Mouse (Mus musculus): ENCODE measurements around the gene Mrpl51. TPM values are rescaled to one million over a fixed set of nuclear protein-coding genes. Genes with fewer than 3 reads are reported as not detected.

Mrpl51 gene
- polyA plus RNA-seq, 1 experiment from 2014 or later: 284 TPM

DNA sequence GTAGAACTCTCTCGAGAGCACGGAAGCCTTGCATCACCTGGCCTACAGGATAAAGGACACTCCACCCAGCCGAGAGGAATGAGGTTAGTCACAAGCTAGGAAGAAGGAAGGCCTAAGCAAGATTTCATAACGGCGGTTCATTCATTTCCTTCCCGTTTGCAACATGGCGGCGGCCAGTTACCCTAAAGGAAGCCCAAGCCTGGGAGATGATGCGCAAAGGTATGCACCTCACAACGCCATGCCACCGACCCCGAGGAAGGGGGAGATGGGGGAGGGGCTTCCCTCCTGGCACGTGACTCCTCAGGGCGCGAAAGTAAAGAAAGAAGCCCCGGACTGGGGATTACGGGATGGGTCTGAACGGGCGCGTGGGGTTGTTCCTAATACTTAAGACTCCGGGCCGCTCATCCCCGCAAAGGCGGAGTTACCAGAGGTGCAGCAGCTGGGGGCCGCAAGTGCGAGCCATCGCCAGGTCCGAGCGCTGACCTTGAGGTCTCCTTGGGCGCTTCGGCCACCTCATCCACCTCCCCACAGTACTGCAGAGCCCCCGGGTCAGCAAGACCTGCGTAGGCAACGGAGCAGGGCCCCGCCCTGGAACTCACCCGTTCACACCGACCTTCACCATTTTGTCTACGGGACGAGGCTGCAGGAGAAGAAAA is 26.8 kb upstream of the Mrpl51 start:
- peaks cover 6% of the 10 kb centered on the region for H3K36me3 ChIP-seq (ENCODE audit: control insufficient read depth, insufficient read depth, low read length)
- peak; percentile 2 for ATAC-seq
- H3K9ac ChIP-seq (ENCODE audit: low read depth, low read length): peak overlapping the region; percentile 98
- H3K4me3 ChIP-seq (ENCODE audit: low read length): peak overlapping the region; percentile 91
- no peaks in the 10 kb centered on the region for H3K27me3 ChIP-seq (replicated peaks; ENCODE audit: control insufficient read depth, insufficient read depth, low read length)
- H3K4me2 ChIP-seq (ENCODE audit: low read depth, low read length): peak overlapping the region; percentile 83
- peak overlapping the region; percentile 94 for H3K27ac ChIP-seq (ENCODE audit: low read length)
- no peaks in the 10 kb centered on the region for H3K9me3 ChIP-seq (ENCODE audit: control insufficient read depth, low read length)
- H3K4me1 ChIP-seq (ENCODE audit: control insufficient read depth, insufficient read depth, low read length): peaks cover 38% of the 10 kb centered on the region
- WGBS: under 1% methylated on average over 39 of the region's 39 CpGs

GRCm38 (mm10) chr6:125165328-125165891 is 26.2 kb upstream of the Mrpl51 start:
- WGBS: under 1% methylated on average over 36 of the region's 36 CpGs
- Histone ChIP-seq H3K4me1 (ENCODE audit: control insufficient read depth, insufficient read depth, low read length) (peaks cover 38% of the 10 kb centered on the region), H3K4me3 (ENCODE audit: low read length) (peak overlapping the region; percentile 91), H3K9me3 (ENCODE audit: control insufficient read depth, low read length) (no peaks in the 10 kb centered on the region), H3K27ac (ENCODE audit: low read length) (peak overlapping the region; percentile 99), H3K9ac (ENCODE audit: low read depth, low read length) (peak overlapping the region; percentile 98), H3K27me3 (replicated peaks; ENCODE audit: control insufficient read depth, insufficient read depth, low read length) (no peaks in the 10 kb centered on the region), H3K36me3 (ENCODE audit: control insufficient read depth, insufficient read depth, low read length) (peaks cover 8% of the 10 kb centered on the region), H3K4me2 (ENCODE audit: low read depth, low read length) (peak overlapping the region; percentile 83)
- ATAC-seq: peak; percentile 85

DNA sequence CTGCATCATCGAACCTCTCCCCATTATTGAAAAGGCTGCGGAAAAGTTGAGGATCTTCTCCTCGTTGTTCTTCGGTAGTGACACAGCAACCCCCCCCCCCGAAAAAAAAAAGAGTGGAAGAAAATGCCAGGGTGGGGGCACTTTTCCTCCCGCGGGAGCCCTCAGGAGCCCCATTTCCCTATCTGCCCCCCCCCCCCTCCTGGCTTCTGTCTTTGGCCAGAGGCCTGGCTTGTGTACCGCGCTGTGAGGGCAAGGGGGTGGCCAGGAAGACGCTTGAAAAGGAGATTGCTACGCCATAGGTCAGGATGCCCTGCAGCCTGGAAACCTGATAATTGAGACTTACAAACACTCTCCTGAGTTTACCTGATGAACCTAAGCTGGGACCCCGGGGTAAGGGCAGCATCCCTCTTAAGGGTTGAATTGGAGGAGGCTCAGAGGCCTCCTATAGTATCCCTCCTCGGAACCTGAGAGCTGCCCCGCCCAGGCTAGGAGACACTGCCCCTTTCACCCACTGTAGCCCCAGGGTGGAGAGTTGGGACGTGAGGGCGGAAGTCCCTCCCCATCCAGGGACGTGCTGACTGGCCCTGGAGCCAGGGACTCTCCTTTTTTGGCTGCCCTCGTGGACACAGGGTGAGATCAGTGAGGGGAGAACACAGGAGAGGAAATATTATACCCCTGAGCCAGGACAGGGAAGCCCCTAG is 25.4 kb upstream of the Mrpl51 start, which contains the start of gene Gapdh:
Gene Gapdh (minus strand): TSS at position 417 of the 701 bp plus-strand sequence.
- H3K27me3 ChIP-seq (replicated peaks; ENCODE audit: control insufficient read depth, insufficient read depth, low read length): no peaks in the 10 kb centered on the region
- peak within 1 kb of the TSS; percentile 91 for H3K4me3 ChIP-seq (ENCODE audit: low read length)
- no peaks in the 10 kb centered on the region for H3K9me3 ChIP-seq (ENCODE audit: control insufficient read depth, low read length)
- peak; percentile 83 for ATAC-seq
- peak within 1 kb of the TSS; percentile 98 for H3K9ac ChIP-seq (ENCODE audit: low read depth, low read length)
- WGBS: under 1% methylated on average over 18 of the region's 18 CpGs
- peak within 1 kb of the TSS; percentile 99 for H3K27ac ChIP-seq (ENCODE audit: low read length)
- peak within 1 kb of the TSS; percentile 83 for H3K4me2 ChIP-seq (ENCODE audit: low read depth, low read length)
- peaks cover 14% of the 10 kb centered on the region; the same call in 1 of the 2 replicates for H3K36me3 ChIP-seq (ENCODE audit: control insufficient read depth, insufficient read depth, low read length)
- peaks cover 34% of the 10 kb centered on the region for H3K4me1 ChIP-seq (ENCODE audit: control insufficient read depth, insufficient read depth, low read length)

DNA sequence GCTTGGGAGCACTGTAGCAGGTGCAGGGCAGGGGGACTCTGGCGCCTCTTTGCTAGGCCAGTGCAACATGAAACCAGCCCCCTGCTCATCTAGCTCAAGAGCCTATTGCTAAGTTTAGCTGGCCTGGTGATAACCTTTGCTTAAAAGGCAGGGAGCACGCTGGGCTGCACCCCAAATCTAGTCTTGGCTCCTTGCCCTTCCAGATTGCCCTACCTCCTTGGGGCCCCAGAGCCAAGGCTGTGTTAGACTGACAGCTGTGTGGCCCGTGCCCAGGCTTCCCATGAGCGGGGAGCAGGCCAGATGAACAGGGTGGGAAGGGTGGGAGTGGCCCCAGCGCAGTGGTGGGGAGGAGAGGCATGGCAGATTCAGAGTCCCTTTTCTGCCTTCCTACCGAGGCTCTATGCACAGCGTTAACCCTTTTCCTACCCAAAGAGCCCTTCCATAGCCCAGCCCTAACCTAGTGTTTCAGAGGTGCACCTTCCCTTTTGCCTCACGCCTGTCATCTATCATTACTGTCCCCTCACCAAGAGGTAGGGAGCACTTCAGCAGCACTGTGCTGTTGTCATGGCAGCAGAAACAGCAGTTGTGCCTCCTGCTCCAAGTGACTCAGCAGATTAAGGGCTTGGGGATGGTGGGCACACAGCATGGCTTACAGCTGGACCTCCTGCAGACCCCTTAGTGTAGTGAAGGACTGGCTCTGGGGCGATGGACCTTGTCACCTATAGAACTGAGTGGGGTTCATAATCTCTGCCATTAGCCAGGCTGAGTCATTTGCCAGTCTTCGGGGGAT is 24.5 kb upstream of the Mrpl51 start:
- H3K36me3 ChIP-seq (ENCODE audit: control insufficient read depth, insufficient read depth, low read length): peaks cover 21% of the 10 kb centered on the region; the same call in 1 of the 2 replicates
- WGBS: 13% methylated on average over 10 of the region's 10 CpGs

GRCm38 (mm10) chr6:125168086-125168485 is 23.5 kb upstream of the Mrpl51 start:
- H3K27ac ChIP-seq (ENCODE audit: low read length): no peak overlapping the region
- 91% methylated on average over 14 of the region's 14 CpGs for WGBS
- no peak for ATAC-seq
- H3K36me3 ChIP-seq (ENCODE audit: control insufficient read depth, insufficient read depth, low read length): peaks cover 21% of the 10 kb centered on the region; the same call in 1 of the 2 replicates
- no peak overlapping the region for H3K9ac ChIP-seq (ENCODE audit: low read depth, low read length)
- no peaks in the 10 kb centered on the region for H3K9me3 ChIP-seq (ENCODE audit: control insufficient read depth, low read length)
- no peak overlapping the region for H3K4me3 ChIP-seq (ENCODE audit: low read length)
- H3K4me2 ChIP-seq (ENCODE audit: low read depth, low read length): no peak overlapping the region
- no peaks in the 10 kb centered on the region for H3K27me3 ChIP-seq (replicated peaks; ENCODE audit: control insufficient read depth, insufficient read depth, low read length)
- peaks cover 25% of the 10 kb centered on the region for H3K4me1 ChIP-seq (ENCODE audit: control insufficient read depth, insufficient read depth, low read length)

More for the DNA sequence above, 24.5 kb upstream of the Mrpl51 start:
- peak overlapping the region; percentile 91 for H3K4me3 ChIP-seq (ENCODE audit: low read length)
- peak; percentile 61 for ATAC-seq
- H3K4me1 ChIP-seq (ENCODE audit: control insufficient read depth, insufficient read depth, low read length): peaks cover 29% of the 10 kb centered on the region
- H3K27me3 ChIP-seq (replicated peaks; ENCODE audit: control insufficient read depth, insufficient read depth, low read length): no peaks in the 10 kb centered on the region
- H3K9ac ChIP-seq (ENCODE audit: low read depth, low read length): peak overlapping the region; percentile 77
- no peaks in the 10 kb centered on the region for H3K9me3 ChIP-seq (ENCODE audit: control insufficient read depth, low read length)
- peak overlapping the region; percentile 99 for H3K27ac ChIP-seq (ENCODE audit: low read length)
- peak overlapping the region; percentile 82 for H3K4me2 ChIP-seq (ENCODE audit: low read depth, low read length)

DNA sequence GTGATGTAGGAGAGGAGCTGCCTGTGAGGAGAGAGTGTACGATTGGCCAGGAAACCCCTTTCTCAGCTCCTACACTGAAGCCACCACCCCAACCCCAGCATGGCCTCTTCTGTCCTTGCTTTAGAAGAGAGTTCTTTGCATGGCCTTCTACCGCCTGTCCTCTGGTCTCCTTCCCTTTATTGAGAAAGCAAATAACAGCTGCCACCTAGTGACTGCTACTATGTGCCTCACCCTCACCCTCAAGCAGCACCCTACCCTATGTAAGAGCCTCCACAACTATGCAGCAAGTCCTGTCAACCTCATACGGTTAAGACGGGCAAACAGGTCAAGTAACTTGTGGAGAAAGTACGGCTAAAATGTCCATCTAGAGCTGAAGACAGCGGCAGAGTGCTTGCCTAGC is 21.4 kb upstream of the Mrpl51 start:
- no peak overlapping the region for H3K4me2 ChIP-seq (ENCODE audit: low read depth, low read length)
- H3K27me3 ChIP-seq (replicated peaks; ENCODE audit: control insufficient read depth, insufficient read depth, low read length): no peaks in the 10 kb centered on the region
- peaks cover 15% of the 10 kb centered on the region for H3K4me1 ChIP-seq (ENCODE audit: control insufficient read depth, insufficient read depth, low read length)
- WGBS: 80% methylated on average over 6 of the region's 6 CpGs
- H3K4me3 ChIP-seq (ENCODE audit: low read length): no peak overlapping the region
- H3K9me3 ChIP-seq (ENCODE audit: control insufficient read depth, low read length): no peaks in the 10 kb centered on the region
- no peak for ATAC-seq
- H3K27ac ChIP-seq (ENCODE audit: low read length): no peak overlapping the region
- H3K9ac ChIP-seq (ENCODE audit: low read depth, low read length): no peak overlapping the region
- peaks cover 34% of the 10 kb centered on the region for H3K36me3 ChIP-seq (ENCODE audit: control insufficient read depth, insufficient read depth, low read length)

DNA sequence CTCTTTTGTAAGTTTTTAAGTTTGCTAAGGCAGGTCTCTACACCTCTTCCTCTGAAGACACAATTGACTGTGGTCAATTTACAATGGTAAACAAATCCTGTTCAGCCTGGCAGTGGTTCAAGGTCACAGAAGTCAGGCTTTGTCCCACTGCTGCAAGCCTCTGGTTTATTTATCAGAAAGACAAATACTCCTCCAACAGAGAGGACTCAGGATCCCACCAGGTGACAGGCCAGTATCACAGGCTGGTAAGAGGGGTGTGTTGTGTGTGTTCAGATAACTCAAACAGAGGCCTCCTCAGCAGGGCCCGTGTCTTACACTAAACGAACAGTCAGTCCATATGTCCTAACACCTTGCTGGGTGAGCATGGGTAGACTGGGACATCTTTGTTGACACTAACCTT is 19.1 kb upstream of the Mrpl51 start:
- Histone ChIP-seq H3K36me3 (ENCODE audit: control insufficient read depth, insufficient read depth, low read length) (peaks cover 45% of the 10 kb centered on the region), H3K27me3 (replicated peaks; ENCODE audit: control insufficient read depth, insufficient read depth, low read length) (no peaks in the 10 kb centered on the region), H3K4me1 (ENCODE audit: control insufficient read depth, insufficient read depth, low read length) (peaks cover 5% of the 10 kb centered on the region), H3K9me3 (ENCODE audit: control insufficient read depth, low read length) (no peaks in the 10 kb centered on the region), H3K4me2 (ENCODE audit: low read depth, low read length) (no peak overlapping the region), H3K9ac (ENCODE audit: low read depth, low read length) (no peak overlapping the region), H3K4me3 (ENCODE audit: low read length) (no peak overlapping the region), H3K27ac (ENCODE audit: low read length) (no peak overlapping the region)
- 54% methylated on average over 2 of the region's 2 CpGs for WGBS
- no peak for ATAC-seq

DNA sequence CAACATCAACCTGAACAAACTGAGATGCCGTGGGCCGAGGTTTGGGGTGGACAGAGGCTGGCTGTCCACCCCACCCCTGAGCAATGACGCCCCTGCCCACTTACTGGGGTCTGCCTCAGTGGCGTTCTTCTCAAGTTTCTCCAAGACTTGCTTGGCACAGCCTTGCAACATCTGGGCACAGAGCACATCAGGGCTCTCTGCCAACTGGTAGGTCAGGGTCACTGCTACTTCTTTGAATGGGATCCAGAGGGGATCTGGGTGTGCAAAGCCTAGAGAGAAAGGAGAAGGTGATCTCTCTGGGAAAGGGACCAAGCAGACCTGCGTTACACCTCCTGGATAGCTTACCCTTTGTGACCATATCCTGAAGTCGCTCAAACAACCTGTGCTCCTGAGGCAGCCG is 18.3 kb upstream of the Mrpl51 start:
- 95% methylated on average over 7 of the region's 7 CpGs for WGBS
- H3K36me3 ChIP-seq (ENCODE audit: control insufficient read depth, insufficient read depth, low read length): peaks cover 46% of the 10 kb centered on the region
- no peak overlapping the region for H3K27ac ChIP-seq (ENCODE audit: low read length)

GRCm38 (mm10) chr6:125175469-125175868 is 16.1 kb upstream of the Mrpl51 start:
- Histone ChIP-seq H3K4me3 (ENCODE audit: low read length) (no peak overlapping the region), H3K27ac (ENCODE audit: low read length) (no peak overlapping the region), H3K9ac (ENCODE audit: low read depth, low read length) (no peak overlapping the region), H3K4me1 (ENCODE audit: control insufficient read depth, insufficient read depth, low read length) (no peaks in the 10 kb centered on the region), H3K36me3 (ENCODE audit: control insufficient read depth, insufficient read depth, low read length) (peaks cover 46% of the 10 kb centered on the region), H3K27me3 (replicated peaks; ENCODE audit: control insufficient read depth, insufficient read depth, low read length) (no peaks in the 10 kb centered on the region), H3K9me3 (ENCODE audit: control insufficient read depth, low read length) (no peaks in the 10 kb centered on the region), H3K4me2 (ENCODE audit: low read depth, low read length) (no peak overlapping the region)
- WGBS: 96% methylated on average over 5 of the region's 5 CpGs
- ATAC-seq: no peak

More for the DNA sequence above, 18.3 kb upstream of the Mrpl51 start:
- H3K4me3 ChIP-seq (ENCODE audit: low read length): no peak overlapping the region
- H3K9me3 ChIP-seq (ENCODE audit: control insufficient read depth, low read length): no peaks in the 10 kb centered on the region
- no peak for ATAC-seq
- H3K27me3 ChIP-seq (replicated peaks; ENCODE audit: control insufficient read depth, insufficient read depth, low read length): no peaks in the 10 kb centered on the region
- no peak overlapping the region for H3K4me2 ChIP-seq (ENCODE audit: low read depth, low read length)
- no peaks in the 10 kb centered on the region for H3K4me1 ChIP-seq (ENCODE audit: control insufficient read depth, insufficient read depth, low read length)
- H3K9ac ChIP-seq (ENCODE audit: low read depth, low read length): no peak overlapping the region
